Mouse (Mus musculus) liver, embryonic 14.5 days (tissue): Measurements from ENCODE around the gene Rhobtb1. TPM values are rescaled to one million over a fixed set of nuclear protein-coding genes. Genes with fewer than 3 reads are reported as not detected.

ENCODE experiments used
- ATAC-seq: fragments of 200-750 bp; cut with Nextera tagmentation; 2 replicates; pipeline ENCODE4 v1.8.0; 2017; ENCODE audit warnings: moderate number of reproducible peaks, mild to moderate bottlenecking, moderate library complexity; ENCODE audit not compliant: insufficient read depth
- DNase-seq, 3 experiments: peaks; one replicate each; pipeline ENCODE4 v3.0.0-alpha.2; 2012 to 2013; ENCODE audit warnings: low read depth in 3 of 3, low spot score in 3 of 3
- H3K27ac ChIP-seq: fragments of 300-500 bp; sonication (generic); 2 replicates; pipeline ENCODE4 v1.5.1; 2014; ENCODE audit warnings: moderate library complexity, mild to moderate bottlenecking, control low read depth, inconsistent platforms
- H3K27me3 ChIP-seq: fragments of 300-500 bp; sonication (generic); 2 replicates; pipeline ENCODE4 v1.6.1; 2014; ENCODE audit warnings: mild to moderate bottlenecking, low read length, moderate library complexity; ENCODE audit not compliant: control insufficient read depth, insufficient read depth
- H3K36me3 ChIP-seq: fragments of 300-500 bp; sonication (generic); replicated peaks from 2 replicates; pipeline ENCODE4 v1.6.1; 2014; ENCODE audit warnings: low read depth; ENCODE audit not compliant: control insufficient read depth, insufficient read depth
- H3K4me1 ChIP-seq, 2 experiments: fragments of 200-500 bp in 1 of 2; fragments of 300-500 bp in 1 of 2; sonication (generic) in 1 of 2; replicated peaks; 2 replicates each; pipeline ENCODE4 v1.6.1; 2012 to 2014; ENCODE audit warnings: antibody characterized with exemption in 1 of 2, inconsistent platforms in 1 of 2, low read length in 1 of 2; ENCODE audit not compliant: control insufficient read depth in 2 of 2, insufficient read depth in 2 of 2
- H3K4me2 ChIP-seq: fragments of 300-500 bp; sonication (generic); 2 replicates; pipeline ENCODE4 v1.6.1; 2014; ENCODE audit warnings: low read depth, mild to moderate bottlenecking, control low read depth, moderate library complexity
- H3K4me3 ChIP-seq, 2 experiments: fragments of 200-500 bp in 1 of 2; fragments of 300-500 bp in 1 of 2; sonication (generic) in 1 of 2; 2 replicates each; pipeline ENCODE4 v1.5.1; 2012 to 2014; ENCODE audit warnings: low read depth in 2 of 2, low read length in 2 of 2, mild to moderate bottlenecking in 2 of 2, control low read depth in 1 of 2, inconsistent platforms in 1 of 2, moderate library complexity in 1 of 2; ENCODE audit not compliant: insufficient read depth in 1 of 2
- H3K9ac ChIP-seq: fragments of 300-500 bp; sonication (generic); replicated peaks from 2 replicates; pipeline ENCODE4 v1.6.1; 2014; ENCODE audit warnings: mild to moderate bottlenecking, control low read depth, moderate library complexity
- H3K9me3 ChIP-seq: fragments of 300-500 bp; sonication (generic); 2 replicates; pipeline ENCODE4 v1.6.1; 2016; ENCODE audit warnings: low read length, mixed read lengths; ENCODE audit not compliant: control insufficient read depth
- CTCF ChIP-seq: IDR thresholded peaks from 2 replicates; pipeline ENCODE4 v1.5.1; 2016; ENCODE audit warnings: antibody characterized with exemption, low read depth, control low read depth
- EP300 ChIP-seq: IDR thresholded peaks from 2 replicates; pipeline ENCODE4 v1.6.1; 2016; ENCODE audit warnings: antibody characterized with exemption, low read depth
- WGBS: fragments of 180-500 bp; shearing (Covaris S2); extraction: QIAGEN DNeasy Blood & Tissue Kit; methylation state at CpG from one replicate; pipeline ENCODE4 v1.1.7; 2014; ENCODE audit not compliant: insufficient replicate concordance; 5-methylcytosine and 5-hydroxymethylcytosine counted together
- polyA plus RNA-seq, 2 experiments: library from polyadenylated mRNA; depleted of rRNA in 1 of 2; stranded (reverse) in 1 of 2; unstranded in 1 of 2; fragments of >200 nt; fragmentation: Nextera tagmentation in 1 of 2; extraction: Ambion mirVana in 1 of 2; gene quantifications; 2 replicates each; pipeline versions ENCODE4 v1.2.1 to v1.2.3; 2012 to 2014

The Rhobtb1 gene
- polyA plus RNA-seq, 2 experiments, result 2.5 to 7.1 TPM

DNA sequence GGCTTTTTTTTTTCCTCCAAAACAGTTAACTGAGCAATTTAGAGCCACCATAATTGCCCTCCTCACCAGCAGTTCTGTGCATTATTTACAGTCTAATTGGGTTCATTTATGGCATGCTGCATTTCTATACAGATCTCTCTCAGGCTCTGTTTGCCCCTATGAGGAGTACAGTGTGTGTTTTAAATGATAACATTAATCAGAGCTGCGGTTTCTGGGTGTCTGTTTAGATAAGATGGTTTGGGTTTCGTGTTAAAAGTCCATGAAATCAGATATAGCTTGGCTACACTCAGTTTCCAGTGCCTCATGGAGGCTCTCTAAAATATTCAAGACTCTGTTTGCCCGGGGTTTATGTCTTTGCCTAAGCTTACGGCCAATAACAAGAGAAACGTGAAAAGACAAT, 104.4 kb downstream of the Rhobtb1 start:
- Histone ChIP-seq H3K9me3 (no peaks in the 10 kb centered on the region), H3K36me3 (no peaks in the 10 kb centered on the region), H3K4me1 (peaks cover 0 to 28% of the 10 kb centered on the region in 2 experiments; a peak in 2 of 4 replicates), H3K4me2 (no peak overlapping the region), H3K9ac (no peak overlapping the region), H3K27me3 (no peaks in the 10 kb centered on the region), H3K4me3 (no peak overlapping the region), H3K27ac (no peak overlapping the region)
- WGBS, result 18% methylated on average over 5 of the region's 5 CpGs
- ATAC-seq (no peak), DNase-seq (no peak)
- TF ChIP-seq CTCF (no peak), EP300 (peak; percentile 44; the same call in 1 of the 2 replicates)

DNA sequence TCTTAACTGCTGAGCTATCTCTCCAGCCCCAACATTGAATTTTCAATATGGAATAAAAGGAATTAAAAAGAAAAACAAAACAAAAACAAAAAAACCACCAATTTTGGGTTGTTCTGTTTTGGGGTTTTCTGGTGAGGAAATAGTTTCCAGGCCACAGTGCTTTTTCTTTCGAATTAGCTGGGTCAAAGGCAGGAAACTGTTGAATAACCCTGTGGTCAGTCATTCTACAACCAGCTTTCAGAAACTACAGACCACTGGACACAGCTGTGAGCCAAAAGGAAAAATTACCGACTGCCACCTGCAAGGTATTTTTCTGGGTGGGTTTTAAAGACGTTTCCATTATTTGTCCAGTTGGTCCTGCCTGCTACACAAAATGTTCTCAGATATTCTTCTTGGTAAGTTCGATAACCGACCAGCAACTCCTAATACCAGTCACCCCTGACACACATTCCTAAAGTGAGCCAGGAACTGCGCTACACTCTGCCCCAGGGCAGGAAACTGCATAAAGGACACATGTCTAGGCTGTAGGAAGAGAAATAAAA, 106.4 kb downstream of the Rhobtb1 start:
- no peak for ATAC-seq
- Histone ChIP-seq H3K4me1 (peaks cover 0 to 34% of the 10 kb centered on the region in 2 experiments; a peak in 2 of 4 replicates), H3K27ac (no peak overlapping the region), H3K4me2 (no peak overlapping the region), H3K4me3 (no peak overlapping the region), H3K27me3 (no peaks in the 10 kb centered on the region), H3K36me3 (no peaks in the 10 kb centered on the region), H3K9me3 (no peaks in the 10 kb centered on the region), H3K9ac (no peak overlapping the region)
- TF ChIP-seq EP300 (no peak), CTCF (no peak)
- 37% methylated on average over 6 of the region's 6 CpGs for WGBS
- DNase-seq, result no peak

DNA sequence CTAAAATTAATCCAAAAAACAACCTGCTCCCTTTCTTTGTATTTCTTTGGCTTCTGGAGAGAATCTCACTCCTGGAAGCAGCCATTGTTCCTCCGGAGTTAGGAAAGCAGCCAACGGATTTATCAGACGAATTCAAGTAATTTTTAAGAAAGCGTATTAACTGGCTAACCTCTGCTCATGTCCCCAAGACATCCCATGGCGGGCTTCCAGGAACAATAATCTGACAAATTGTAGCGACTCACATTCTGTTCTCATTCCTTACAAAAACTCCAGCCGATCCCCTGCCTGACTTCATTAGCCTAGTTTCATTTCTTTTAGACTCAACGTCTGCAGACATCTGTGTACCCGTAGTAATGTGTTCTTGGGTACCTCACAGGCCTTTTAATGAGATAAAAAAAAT, 107.4 kb downstream of the Rhobtb1 start:
- Histone ChIP-seq H3K4me1 (peaks cover 0 to 29% of the 10 kb centered on the region in 2 experiments; a peak in 2 of 4 replicates), H3K27ac (no peak overlapping the region)

DNA sequence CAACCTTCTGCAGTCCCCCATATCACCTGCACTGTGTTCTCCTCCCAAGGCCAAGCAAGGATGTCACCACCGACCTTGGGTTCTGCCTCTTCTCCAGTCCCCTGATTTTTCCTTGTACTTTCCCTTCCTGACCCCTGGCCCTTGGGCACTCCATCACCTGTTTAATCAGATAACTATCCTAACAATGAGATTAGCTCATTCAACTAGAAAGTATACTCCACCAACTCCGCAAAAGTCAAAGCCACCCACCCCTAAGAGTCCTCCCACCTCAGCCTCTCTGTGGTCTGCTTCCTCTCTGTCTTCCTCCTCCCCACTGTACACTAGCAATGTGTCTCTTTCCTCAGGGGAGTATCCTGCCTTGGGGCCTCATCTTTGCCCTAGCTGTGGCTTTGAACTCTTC, 107.9 kb downstream of the Rhobtb1 start:
- H3K9me3 ChIP-seq, result no peaks in the 10 kb centered on the region
- no peak overlapping the region for H3K4me3 ChIP-seq
- TF ChIP-seq EP300, result no peak
- TF ChIP-seq CTCF, result no peak
- no peak for ATAC-seq
- H3K4me1 ChIP-seq, result peaks cover 0 to 28% of the 10 kb centered on the region in 2 experiments; a peak in 2 of 4 replicates
- H3K27me3 ChIP-seq, result no peaks in the 10 kb centered on the region
- no peak overlapping the region for H3K9ac ChIP-seq
- no peak overlapping the region for H3K27ac ChIP-seq
- no peak for DNase-seq
- WGBS, result 29% methylated on average over 2 of the region's 2 CpGs
- no peaks in the 10 kb centered on the region for H3K36me3 ChIP-seq
- H3K4me2 ChIP-seq, result no peak overlapping the region

More for the DNA sequence above, 107.4 kb downstream of the Rhobtb1 start:
- Histone ChIP-seq H3K27me3 (no peaks in the 10 kb centered on the region), H3K9ac (no peak overlapping the region), H3K36me3 (no peaks in the 10 kb centered on the region), H3K4me2 (no peak overlapping the region), H3K4me3 (no peak overlapping the region), H3K9me3 (no peaks in the 10 kb centered on the region)
- no peak for DNase-seq
- WGBS, result 61% methylated on average over 9 of the region's 9 CpGs
- TF ChIP-seq EP300, result no peak
- no peak for TF ChIP-seq CTCF
- no peak for ATAC-seq

DNA sequence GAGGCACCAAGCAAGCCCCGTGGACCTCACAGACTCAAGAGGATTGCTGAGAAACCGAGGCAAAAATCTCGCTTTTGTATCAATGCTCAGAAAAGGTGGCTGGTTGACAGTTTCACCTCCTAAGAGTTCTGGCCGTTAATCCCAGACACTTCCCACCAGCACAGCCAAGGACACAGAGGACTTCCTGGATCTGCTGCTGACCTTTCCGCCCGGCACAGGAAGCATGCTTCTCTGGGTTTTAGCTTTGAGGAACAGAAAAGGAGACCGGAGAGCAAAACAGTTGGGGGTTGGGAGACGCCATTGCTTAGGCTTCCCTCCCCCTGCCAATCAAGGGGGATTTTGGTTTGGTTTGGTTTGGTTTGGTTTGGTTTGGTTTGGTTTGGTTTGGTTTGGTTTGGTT, 108.7 kb downstream of the Rhobtb1 start:
- H3K36me3 ChIP-seq, result no peaks in the 10 kb centered on the region
- no peak overlapping the region for H3K27ac ChIP-seq
- no peak overlapping the region for H3K4me3 ChIP-seq
- 49% methylated on average over 8 of the region's 8 CpGs for WGBS
- DNase-seq, result no peak
- H3K9ac ChIP-seq, result no peak overlapping the region
- no peak overlapping the region for H3K4me2 ChIP-seq
- H3K4me1 ChIP-seq, result peaks cover 0 to 23% of the 10 kb centered on the region in 2 experiments; a peak in 2 of 4 replicates
- ATAC-seq, result no peak
- TF ChIP-seq EP300, result no peak
- TF ChIP-seq CTCF, result no peak
- no peaks in the 10 kb centered on the region for H3K27me3 ChIP-seq
- no peaks in the 10 kb centered on the region for H3K9me3 ChIP-seq
